Mouse (Mus musculus): ENCODE results near the gene Gm13103.
"Not testable (repeated sequence)": the region's sequence is repeated elsewhere in the genome, so short reads cannot be mapped to it uniquely, and the experiment has no call there.

Gene Gm13103

DNA sequence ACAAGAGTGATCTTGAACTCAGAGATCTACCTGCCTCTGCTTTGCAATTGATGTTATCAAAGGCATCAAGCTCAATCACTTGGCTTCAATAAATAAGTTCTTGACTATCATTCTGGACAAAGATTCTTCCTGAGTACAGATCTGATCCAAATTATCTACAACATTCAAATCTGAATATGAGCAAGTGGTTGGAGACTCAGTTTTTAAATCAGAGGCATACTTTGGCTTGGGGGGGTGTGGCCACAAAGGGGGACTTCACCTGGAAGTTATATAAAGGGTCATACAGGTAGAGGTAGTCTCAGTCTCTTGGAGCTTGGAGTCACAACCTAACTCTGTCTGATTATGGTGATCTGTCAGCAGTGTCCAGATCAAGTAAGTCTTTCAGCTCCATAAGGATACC, at the start of gene Gm13103:
TSS of gene Gm13103 (plus strand) at position 301 of the 400 bp plus-strand sequence.
- DNase-seq (ENCODE audit: low read depth): not testable (repeated sequence)

DNA sequence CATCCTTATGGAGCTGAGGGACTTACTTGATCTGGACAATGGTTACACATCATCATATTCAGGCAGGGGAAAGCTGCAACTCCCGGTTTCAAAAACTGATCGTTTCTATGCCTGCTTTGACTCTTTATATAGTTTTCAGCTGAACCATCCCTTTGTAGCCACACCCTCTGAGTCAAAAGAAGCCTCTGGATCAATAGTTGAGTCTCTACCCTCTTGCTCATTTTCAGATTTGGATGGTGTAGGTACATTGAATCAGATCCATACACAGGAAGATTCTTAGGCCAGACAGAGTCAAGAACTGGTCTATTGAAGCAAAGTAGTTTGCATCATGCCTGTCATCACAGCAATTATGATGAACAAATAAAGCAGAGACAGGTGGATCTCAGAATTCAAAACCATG, 30.3 kb upstream of the Gm13103 start, which contains the start of gene Gm13084:
TSS of gene Gm13084 (minus strand) at position 101 of the 400 bp plus-strand sequence.
- no peak for DNase-seq (ENCODE audit: low read depth)

DNA sequence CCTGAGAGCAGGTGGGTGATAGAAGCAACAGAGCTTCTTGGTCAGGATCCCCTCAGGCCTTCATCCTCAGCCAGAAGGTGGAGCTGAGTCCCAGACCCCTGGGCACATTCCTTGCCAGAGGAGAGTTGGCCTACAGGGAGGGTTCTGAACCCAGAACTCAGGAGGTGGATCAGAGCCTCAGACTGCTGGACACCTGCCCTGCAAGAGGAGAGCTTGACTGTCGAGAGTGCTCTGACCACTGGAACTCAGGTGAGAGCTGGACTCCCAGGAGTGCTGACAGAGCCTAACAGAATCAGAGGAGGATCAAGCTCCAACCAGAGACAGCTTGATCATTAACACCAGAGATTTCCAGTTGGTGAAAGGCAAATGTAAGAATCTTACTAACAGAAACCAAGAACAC, 36.1 kb downstream of the Gm13103 start:
- DNase-seq (ENCODE audit: low read depth): not testable (repeated sequence)

DNA sequence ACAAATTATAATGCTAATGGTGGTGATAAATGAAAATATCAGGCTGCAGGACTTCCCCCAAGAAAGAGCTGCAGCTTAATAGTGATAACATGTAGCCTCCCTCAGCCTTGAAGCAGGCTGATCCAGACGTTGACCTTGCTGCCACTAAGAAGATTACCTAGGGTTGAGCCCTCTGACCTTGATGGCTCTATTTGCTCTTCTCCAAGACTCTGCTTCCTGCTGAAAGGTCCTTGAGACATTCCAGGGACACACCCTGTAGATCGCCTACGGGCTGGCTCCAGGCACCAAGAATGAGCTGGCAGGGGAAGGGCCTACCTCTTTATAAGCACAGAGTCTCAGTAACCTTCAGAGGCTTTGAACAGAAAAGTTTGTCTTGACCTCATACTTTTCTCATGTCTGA, 48.1 kb downstream of the Gm13103 start:
- DNase-seq (ENCODE audit: low read depth): not testable (repeated sequence)

DNA sequence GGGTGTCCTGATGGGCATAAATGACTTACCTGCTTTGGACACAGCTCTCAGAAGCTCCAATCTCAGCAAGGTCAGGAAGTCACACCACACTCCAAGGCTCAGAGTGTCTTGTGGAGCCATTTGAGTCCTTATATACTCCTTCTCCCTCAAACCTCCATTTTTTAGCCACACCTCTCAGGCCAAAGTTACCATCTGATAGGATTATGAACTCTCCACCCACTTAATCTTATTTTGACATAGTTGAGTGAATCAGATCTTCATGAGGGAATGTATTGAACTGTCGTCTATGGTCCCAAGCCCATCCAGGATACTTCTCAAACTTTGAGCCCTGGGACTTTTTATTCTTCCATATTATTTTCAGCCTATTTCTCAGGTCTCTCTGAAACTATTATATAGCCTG, 54.0 kb downstream of the Gm13103 start, which contains the start of gene Pramef6:
TSS of gene Pramef6 (minus strand) at position 101 of the 400 bp plus-strand sequence.
- not testable (repeated sequence) for DNase-seq (ENCODE audit: low read depth)
